Mouse (Mus musculus): ENCODE data around the gene Zfyve19.

The Zfyve19 gene

GRCm38 (mm10) chr2:119208344-119209175, at the start of gene Zfyve19, which contains the start of gene Dnajc17:
Zfyve19 (plus strand) TSS chr2:119208617.
Dnajc17 (minus strand) TSS chr2:119208795.
- peak; percentile 95 for DNase-seq (ENCODE audit: low read depth)

DNA sequence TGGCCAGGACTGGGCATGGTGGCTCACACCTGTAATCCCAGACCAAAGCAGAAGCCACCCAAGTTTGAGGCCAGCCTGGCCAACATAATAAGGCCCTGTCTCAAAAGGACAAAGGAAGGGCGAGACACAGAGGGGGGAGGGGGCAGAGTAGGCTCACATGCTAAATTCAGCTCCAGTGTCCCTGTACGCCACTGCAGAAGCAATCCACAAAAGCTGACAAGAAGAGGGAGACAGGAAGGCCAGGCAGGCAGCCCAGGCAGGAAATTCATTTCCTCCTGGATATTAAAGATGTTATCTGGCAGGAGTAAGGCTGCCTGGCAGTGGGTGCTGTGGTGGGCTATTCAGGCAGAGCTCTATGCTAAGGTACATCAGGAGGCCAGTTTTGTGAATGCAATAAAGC, 47.2 kb upstream of the Zfyve19 start:
- no peak for DNase-seq (ENCODE audit: low read depth)

GRCm38 (mm10) chr2:119163135-119163534, 45.3 kb upstream of the Zfyve19 start:
- no peak for DNase-seq (ENCODE audit: low read depth)

- no peak for DNase-seq (ENCODE audit: low read depth)
Observed at GRCm38 (mm10) chr2:119163999-119164398, 44.4 kb upstream of the Zfyve19 start.

DNA sequence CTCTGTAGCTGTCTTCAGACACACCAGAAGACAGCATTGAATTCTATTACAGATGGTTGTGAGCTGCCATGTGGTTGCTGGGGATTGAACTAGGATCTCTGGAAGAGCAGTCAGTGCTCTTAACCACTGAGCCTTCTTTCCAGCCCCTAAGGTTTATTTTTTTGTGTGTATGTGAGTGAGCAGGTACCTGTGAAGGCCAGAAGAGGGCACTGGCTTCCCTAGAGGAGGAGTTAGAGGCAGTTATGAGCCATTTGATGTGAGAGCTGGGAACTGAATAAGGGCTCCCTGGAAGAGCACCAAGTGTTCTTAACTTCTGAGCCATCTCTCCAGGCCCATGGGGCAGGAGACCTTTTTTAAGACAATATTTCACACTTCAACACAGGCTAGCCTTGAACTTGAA, 43.0 kb upstream of the Zfyve19 start:
- DNase-seq (ENCODE audit: low read depth) = no peak

DNA sequence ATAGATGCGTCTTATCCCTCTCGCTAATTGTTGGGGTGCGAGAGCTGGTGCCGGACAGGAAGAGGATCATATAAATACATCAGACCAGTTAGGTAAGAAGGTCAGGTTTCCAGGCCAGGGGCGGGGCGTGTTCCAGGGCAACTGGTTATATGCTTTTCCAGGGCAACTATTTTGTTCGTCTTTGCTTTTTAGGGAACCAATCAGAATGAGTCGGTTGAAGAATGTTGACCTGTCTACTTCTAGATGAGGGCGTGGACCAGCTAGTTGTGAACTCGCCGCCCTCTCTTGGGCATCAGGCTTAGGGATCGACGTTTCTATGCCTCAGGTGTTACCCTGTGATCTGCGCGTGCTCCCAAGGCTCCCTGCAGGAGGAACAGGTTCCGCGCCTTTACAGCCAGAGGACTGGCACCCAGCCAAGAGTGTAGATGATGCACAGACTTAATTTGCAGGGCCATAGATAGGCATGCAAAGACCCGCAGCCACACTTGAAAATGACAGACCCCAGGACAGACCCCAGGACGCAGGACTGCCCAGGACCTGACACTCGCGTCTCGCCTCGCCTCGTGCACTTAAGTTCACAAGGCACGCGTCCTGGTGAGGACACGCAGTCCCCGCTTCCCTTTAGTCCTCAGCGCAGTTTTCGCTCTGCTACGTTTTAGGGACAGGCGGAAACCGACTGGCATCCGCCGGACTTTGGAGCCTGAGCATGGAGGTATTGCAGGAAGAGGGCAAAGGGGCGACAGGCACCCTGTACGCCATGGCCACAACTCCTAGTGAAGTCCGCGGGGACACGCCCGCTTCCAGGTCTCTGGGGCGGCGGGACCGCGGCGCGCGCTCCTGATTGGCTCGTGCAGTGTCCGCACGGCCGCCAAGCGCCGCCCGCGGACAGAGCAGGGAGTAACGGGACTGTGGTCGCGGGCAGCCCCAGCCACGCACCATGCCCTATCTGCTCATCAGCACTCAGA, 41.2 kb upstream of the Zfyve19 start, which contains the start of gene Gchfr:
Gene Gchfr (plus strand): TSS at position 873 of the 965 bp plus-strand sequence.
- peak; percentile 52 for DNase-seq (ENCODE audit: low read depth)

DNA sequence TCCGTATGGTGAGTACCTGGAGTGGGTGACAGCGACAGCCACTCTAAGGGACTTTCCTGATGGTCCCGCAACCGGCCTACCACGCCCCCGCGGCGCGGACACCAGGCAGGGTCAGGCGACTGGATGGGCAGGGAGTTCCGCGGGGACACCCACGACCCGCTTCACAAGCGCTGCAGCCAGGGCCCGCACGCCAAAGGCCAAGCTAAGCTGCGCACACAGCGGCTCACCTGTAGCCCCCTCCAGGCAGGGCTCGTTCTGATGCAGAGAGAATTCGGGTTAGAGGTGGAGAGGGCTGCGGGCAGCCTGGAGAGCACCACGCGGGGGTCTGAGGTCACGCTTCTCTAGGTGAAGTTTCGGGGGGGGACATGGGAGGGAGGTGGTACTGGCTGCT, 40.6 kb upstream of the Zfyve19 start:
- DNase-seq (ENCODE audit: low read depth) = no peak

- no peak for DNase-seq (ENCODE audit: low read depth)
Observed at GRCm38 (mm10) chr2:119170282-119170681, 38.1 kb upstream of the Zfyve19 start.

DNA sequence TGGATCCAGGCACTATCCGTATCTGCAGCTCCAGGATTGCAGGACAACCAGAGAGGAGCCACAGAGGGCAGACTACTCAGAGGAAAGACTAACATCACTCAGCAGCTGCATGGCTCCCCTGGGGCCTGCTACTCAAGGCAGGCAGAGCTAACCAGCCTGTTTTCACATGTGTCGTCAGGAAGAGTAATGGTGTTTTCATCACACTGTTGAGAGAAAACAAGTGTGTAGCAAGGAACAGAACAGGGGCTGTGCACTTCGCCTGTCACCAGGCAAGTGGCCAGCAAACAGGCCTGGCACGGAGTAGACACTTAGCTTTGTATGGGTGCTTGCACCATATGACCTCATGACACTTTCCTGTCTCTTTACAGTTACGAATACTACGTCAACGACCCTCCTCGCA, 36.8 kb upstream of the Zfyve19 start:
- no peak for DNase-seq (ENCODE audit: low read depth)

DNA sequence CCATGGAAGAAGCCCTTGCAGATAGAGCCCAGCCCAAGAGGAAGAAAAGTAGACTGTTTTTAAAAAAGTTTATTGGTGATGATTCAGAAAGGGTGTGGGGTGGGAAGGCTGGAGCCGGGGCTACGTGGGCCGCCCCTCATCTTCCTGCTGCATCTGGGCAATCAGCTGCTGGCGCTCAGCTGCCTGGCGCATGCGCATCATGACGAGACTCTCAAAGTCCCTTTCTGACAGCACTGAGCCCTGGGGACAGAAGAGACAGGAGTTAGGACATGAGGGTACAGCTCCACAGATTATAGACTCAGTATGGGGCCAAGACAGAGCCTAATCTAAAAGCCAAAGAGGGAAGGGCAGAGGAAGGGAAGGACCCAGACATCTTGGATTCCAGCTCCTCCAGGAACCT, 36.0 kb upstream of the Zfyve19 start:
- DNase-seq (ENCODE audit: low read depth) = no peak

GRCm38 (mm10) chr2:119172862-119173576, 35.4 kb upstream of the Zfyve19 start:
- DNase-seq (ENCODE audit: low read depth) = no peak

DNA sequence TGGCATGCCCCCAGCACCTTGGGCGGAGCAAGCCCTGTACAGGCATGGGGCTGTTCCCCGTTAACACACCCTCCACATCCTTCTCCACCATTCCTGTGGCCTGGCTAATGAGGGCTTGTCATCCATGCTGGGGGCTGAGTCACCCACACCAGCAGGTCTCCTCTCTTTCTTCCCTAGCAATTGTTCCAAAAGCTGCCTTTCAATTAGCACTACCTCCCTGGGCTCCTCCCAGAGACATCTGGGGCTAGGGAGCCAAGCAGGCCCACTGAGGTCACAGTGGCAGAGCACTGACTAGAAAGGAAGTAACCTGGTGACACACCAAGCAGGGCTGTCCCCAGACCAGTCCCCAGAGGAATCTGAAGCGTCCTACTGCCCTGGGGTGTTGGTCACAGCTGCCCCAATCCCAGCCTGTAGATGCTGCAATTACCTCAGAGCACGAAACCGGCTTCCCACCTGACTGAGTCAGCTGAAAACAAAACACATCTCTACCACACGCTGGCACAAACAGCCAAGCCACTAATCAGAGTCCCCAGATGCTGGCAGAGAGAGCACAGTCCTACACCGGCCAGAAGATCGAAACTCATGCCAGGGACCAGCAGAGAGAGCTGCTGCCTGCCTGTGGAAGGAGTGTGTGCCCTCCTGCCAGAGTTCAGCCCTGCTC, 34.3 kb upstream of the Zfyve19 start, which contains the start of gene Gm14137:
Gene Gm14137 (plus strand): TSS at position 519 of the 661 bp plus-strand sequence.
- no peak for DNase-seq (ENCODE audit: low read depth)

DNA sequence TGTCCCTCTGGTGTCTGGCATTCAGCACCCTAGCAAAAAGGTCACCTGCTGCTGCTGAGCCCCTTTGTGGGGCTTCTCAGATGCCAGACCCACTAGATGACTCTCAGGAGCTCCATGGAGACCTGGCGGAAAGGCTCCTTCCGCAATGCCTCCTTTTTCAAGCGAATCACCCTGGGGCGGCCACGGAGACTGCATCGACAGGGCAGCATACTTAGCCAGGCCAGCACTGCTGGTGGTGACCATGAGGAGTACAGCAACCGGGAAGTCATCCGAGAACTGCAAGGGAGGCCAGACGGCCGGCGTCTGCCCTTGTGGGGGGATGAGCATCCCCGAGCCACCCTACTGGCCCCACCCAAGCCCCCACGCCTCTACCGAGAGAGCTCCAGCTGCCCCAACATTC, 33.6 kb upstream of the Zfyve19 start:
- no peak for DNase-seq (ENCODE audit: low read depth)

DNA sequence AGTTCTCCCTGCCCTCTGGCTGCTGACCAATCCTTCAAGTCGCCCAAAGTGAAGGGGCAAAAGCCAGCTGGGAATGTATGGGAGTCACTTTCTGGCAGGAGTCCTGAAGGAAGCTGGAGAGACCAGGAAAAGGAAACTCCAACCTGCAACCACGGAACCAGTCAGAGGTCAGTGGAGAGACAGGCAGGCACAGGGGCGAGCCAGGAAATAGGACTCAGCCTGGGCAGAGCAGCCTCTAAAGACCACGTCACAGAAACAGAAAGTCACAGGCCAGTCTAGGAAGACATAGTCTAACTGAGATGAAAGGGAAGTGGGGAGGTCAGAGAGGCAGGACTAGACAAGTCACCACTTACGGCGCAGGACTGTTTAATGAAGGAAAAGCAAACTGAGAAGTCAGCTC, 32.8 kb upstream of the Zfyve19 start:
- DNase-seq (ENCODE audit: low read depth) = no peak

DNA sequence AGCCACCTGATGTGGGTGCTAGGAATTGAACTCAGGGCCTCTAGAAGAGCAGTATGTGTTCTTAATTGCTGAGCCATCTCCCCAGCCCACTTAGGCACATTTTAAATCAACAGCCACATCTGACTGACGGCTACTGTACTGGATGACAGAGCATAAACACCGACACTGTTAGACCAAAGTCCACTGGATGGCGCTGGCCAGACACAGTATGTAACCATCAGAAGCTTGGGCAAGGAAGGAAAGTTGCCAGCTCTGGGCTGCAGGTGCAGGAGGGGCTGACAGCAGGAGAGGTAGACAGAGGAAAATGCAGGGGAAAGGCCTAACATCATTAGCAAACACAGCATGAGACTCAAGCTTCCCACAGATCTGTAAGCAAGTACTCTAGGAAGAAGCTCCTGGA, 31.7 kb upstream of the Zfyve19 start:
- no peak for DNase-seq (ENCODE audit: low read depth)

DNA sequence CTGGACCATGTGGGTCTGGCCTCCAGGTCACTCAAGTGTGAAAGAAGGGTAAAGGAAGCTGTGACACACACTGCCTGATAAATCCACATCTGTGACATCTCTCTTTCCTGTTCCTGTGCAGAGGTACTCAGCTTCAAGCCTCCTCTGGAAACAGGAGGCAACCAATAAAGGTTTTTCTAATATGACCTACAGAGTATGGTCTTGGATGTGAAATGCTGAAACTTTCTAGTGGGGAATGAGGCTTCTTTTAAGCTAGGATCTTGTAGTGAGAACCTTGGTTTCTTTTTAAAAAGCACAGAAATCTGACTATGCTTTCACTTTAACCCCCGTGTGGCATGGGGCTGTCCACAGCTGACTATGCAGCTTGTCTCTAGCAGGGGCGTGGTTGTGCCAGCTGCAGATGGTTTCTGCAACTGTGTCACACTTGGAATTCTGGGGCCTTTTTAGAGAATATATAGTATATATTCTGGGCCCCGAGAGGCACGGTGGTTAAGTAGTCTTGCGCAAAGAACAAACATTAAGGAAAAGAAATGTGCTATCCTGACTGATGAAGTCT, 31.0 kb upstream of the Zfyve19 start:
- DNase-seq (ENCODE audit: low read depth) = no peak

GRCm38 (mm10) chr2:119182914-119183313, 25.5 kb upstream of the Zfyve19 start:
- no peak for DNase-seq (ENCODE audit: low read depth)

GRCm38 (mm10) chr2:119189029-119189710, 19.2 kb upstream of the Zfyve19 start:
- peak; percentile 88 for DNase-seq (ENCODE audit: low read depth)

DNA sequence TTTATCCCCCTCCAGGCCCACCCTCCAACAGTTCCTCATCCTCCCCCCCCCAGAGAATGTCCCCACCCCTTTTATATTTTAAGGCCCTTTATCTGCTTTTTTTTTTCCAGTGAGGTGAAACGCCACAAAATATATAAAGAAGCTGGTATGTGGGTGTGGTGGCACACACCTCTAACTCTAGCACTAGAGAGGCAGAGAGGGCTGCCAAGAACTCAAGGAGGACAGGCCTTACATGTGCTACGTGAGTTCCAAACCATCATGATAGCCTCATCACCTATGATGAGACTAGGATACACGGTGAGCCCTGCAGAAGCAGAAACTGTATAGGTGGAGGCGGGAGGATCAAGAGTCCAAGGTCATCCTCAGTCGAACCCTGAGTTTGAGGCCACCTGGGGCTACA, 17.4 kb upstream of the Zfyve19 start:
- no peak for DNase-seq (ENCODE audit: low read depth)

DNA sequence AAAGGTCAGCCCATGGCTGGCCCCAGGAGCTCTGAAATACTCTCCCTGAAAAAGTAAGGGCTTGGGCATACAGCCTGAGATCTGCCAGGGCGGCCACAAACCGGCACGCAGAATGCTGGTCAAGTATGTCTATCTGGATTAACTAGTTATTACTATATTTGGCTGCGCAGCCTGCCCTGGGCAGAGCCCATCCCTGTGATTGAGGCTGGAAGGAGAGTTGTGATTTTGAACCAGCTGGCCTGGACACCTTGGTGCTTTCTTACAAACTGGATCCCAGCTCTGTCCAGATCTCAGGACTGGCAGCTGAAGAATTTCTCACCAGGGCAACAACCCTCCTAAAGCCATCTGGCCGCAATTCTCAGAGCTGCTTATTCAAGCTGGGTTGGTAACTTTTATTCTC, 14.3 kb upstream of the Zfyve19 start:
- DNase-seq (ENCODE audit: low read depth) = no peak
